Mouse (Mus musculus) C2C12 (cell line): ENCODE results near the gene Lhpp. TPM values are rescaled to one million over a fixed set of nuclear protein-coding genes. Genes with fewer than 3 reads are reported as not detected.
A peak's percentile ranks its signal among the peaks of the same experiment; 100 is the strongest.

Experiments
- H3K27me3 ChIP-seq: one replicate; pipeline ENCODE4 v1.6.1; 2011; ENCODE audit not compliant: control insufficient read depth, insufficient read depth, insufficient read length
- H3K36me3 ChIP-seq: one replicate; pipeline ENCODE4 v1.6.1; 2011; ENCODE audit not compliant: control insufficient read depth, insufficient read depth
- H3K4me3 ChIP-seq: one replicate; pipeline ENCODE4 v1.5.1; 2011; ENCODE audit warnings: mild to moderate bottlenecking, control low read depth; ENCODE audit not compliant: poor library complexity, insufficient read depth, severe bottlenecking
- H3K79me2 ChIP-seq: one replicate; pipeline ENCODE4 v1.6.1; 2011; ENCODE audit not compliant: control insufficient read depth, insufficient read depth
- H3K79me3 ChIP-seq: one replicate; pipeline ENCODE4 v1.6.1; 2011; ENCODE audit warnings: low read depth, control low read depth
- H3ac ChIP-seq: one replicate; pipeline ENCODE3; 2011; ENCODE audit warnings: low read depth; ENCODE audit not compliant: control insufficient read depth, insufficient read length
- CEBPB ChIP-seq: IDR thresholded peaks from one replicate; pipeline ENCODE4 v1.6.1; 2011; ENCODE audit warnings: low read depth, mild to moderate bottlenecking, control low read depth, moderate library complexity
- CTCF ChIP-seq: IDR thresholded peaks from one replicate; pipeline ENCODE4 v1.5.1; 2011; ENCODE audit not compliant: control insufficient read depth, insufficient read depth, insufficient read length
- FOSL1 ChIP-seq: IDR thresholded peaks from one replicate; pipeline ENCODE4 v1.8.0; 2011; ENCODE audit warnings: mild to moderate bottlenecking, low read length; ENCODE audit not compliant: poor library complexity, insufficient read depth, severe bottlenecking
- MAX ChIP-seq: IDR thresholded peaks from one replicate; pipeline ENCODE4 v1.6.1; 2011; ENCODE audit warnings: mild to moderate bottlenecking, control low read depth
- MYOD1 ChIP-seq: IDR thresholded peaks from one replicate; pipeline ENCODE4 v1.6.1; 2011; ENCODE audit warnings: low read depth; ENCODE audit not compliant: control insufficient read depth, insufficient read length
- MYOG ChIP-seq: IDR thresholded peaks from one replicate; pipeline ENCODE4 v1.6.1; 2011; ENCODE audit not compliant: control insufficient read depth, insufficient read length; ENCODE audit errors: extremely low read depth
- USF1 ChIP-seq: IDR thresholded peaks from one replicate; pipeline ENCODE4 v1.6.1; 2011; ENCODE audit warnings: low read depth, mild to moderate bottlenecking, control low read depth, moderate library complexity
- long read RNA-seq, 2 experiments: library from polyadenylated mRNA; unstranded; transcript quantifications; one replicate each; pipeline ENCODE4 v2.0.0; 2019 to 2020
- polyA plus RNA-seq: library from polyadenylated mRNA; unstranded; fragments of >200 nt; fragmentation: generic; extraction: Trizol; gene quantifications from one replicate; pipeline ENCODE4 v1.2.1, GENCODE M21; 2012; ENCODE audit warnings: missing spikeins

Gene Lhpp
- polyA plus RNA-seq = 2.9 TPM
- long read RNA-seq, experiment 1 = 0 reads
- long read RNA-seq, experiment 2, partial matches to known transcripts = 0 of 3 reads
- long read RNA-seq, experiment 2, other reads (novel, unspliced or antisense) = 1 of 3 reads

- H3K79me3 ChIP-seq = no peaks in the 10 kb centered on the region
- peaks cover 10% of the 10 kb centered on the region for H3K27me3 ChIP-seq
- H3K36me3 ChIP-seq = no peaks in the 10 kb centered on the region
- peak within 1 kb of the TSS; percentile 11 for H3K4me3 ChIP-seq
- H3ac ChIP-seq = peak within 1 kb of the TSS; percentile 39
- H3K79me2 ChIP-seq = no peaks in the 10 kb centered on the region
- TF ChIP-seq CEBPB (no peak), MYOD1 (no peak), MAX (no peak), USF1 (no peak), MYOG (no peak), CTCF (no peak), FOSL1 (no peak)
Observed at GRCm38 (mm10) chr7:132610468-132611318, at the start of gene Lhpp. Gene Lhpp (plus strand): TSS chr7:132610638.

- peaks cover 68% of the 10 kb centered on the region for H3K36me3 ChIP-seq
- peaks cover 10% of the 10 kb centered on the region for H3K79me2 ChIP-seq
- H3ac ChIP-seq = no peak overlapping the region
- no peak overlapping the region for H3K4me3 ChIP-seq
- H3K79me3 ChIP-seq = peaks cover 6% of the 10 kb centered on the region
- TF ChIP-seq FOSL1 (no peak), USF1 (no peak)
- no peaks in the 10 kb centered on the region for H3K27me3 ChIP-seq
Observed at GRCm38 (mm10) chr7:132565831-132566230, 44.6 kb upstream of the Lhpp start.

- Histone ChIP-seq H3K27me3 (no peaks in the 10 kb centered on the region), H3K36me3 (peaks cover 48% of the 10 kb centered on the region), H3K79me2 (peaks cover 39% of the 10 kb centered on the region), H3K4me3 (no peak overlapping the region), H3ac (no peak overlapping the region), H3K79me3 (peaks cover 31% of the 10 kb centered on the region)
- TF ChIP-seq USF1 (no peak), MAX (no peak), CTCF (no peak), CEBPB (no peak), FOSL1 (no peak), MYOG (no peak), MYOD1 (no peak)
Observed at GRCm38 (mm10) chr7:132568817-132569216, 41.6 kb upstream of the Lhpp start.

- H3K79me3 ChIP-seq = peaks cover 41% of the 10 kb centered on the region
- H3K4me3 ChIP-seq = no peak overlapping the region
- no peak for TF ChIP-seq USF1
- H3K36me3 ChIP-seq = peaks cover 36% of the 10 kb centered on the region
- no peak overlapping the region for H3ac ChIP-seq
- no peaks in the 10 kb centered on the region for H3K27me3 ChIP-seq
- H3K79me2 ChIP-seq = peaks cover 52% of the 10 kb centered on the region
Observed at GRCm38 (mm10) chr7:132570071-132570470, 40.4 kb upstream of the Lhpp start.

- no peak overlapping the region for H3K4me3 ChIP-seq
- H3ac ChIP-seq = no peak overlapping the region
- peaks cover 23% of the 10 kb centered on the region for H3K36me3 ChIP-seq
- H3K79me3 ChIP-seq = peaks cover 45% of the 10 kb centered on the region
- TF ChIP-seq MYOG (no peak), USF1 (no peak), MAX (no peak), FOSL1 (no peak), MYOD1 (no peak), CEBPB (no peak), CTCF (no peak)
- H3K27me3 ChIP-seq = no peaks in the 10 kb centered on the region
- peaks cover 58% of the 10 kb centered on the region for H3K79me2 ChIP-seq
Observed at GRCm38 (mm10) chr7:132571481-132571880, 39.0 kb upstream of the Lhpp start.

- H3K27me3 ChIP-seq = no peaks in the 10 kb centered on the region
- peaks cover 58% of the 10 kb centered on the region for H3K79me2 ChIP-seq
- no peak overlapping the region for H3ac ChIP-seq
- peaks cover 45% of the 10 kb centered on the region for H3K79me3 ChIP-seq
- no peak overlapping the region for H3K4me3 ChIP-seq
- no peak for TF ChIP-seq CEBPB
- TF ChIP-seq USF1 = no peak
- TF ChIP-seq MYOD1 = no peak
- no peak for TF ChIP-seq FOSL1
- no peak for TF ChIP-seq MYOG
- TF ChIP-seq CTCF = no peak
- no peak for TF ChIP-seq MAX
- peaks cover 16% of the 10 kb centered on the region for H3K36me3 ChIP-seq
Observed at GRCm38 (mm10) chr7:132572738-132573137, 37.7 kb upstream of the Lhpp start.
